Mouse (Mus musculus) brain, embryonic 14.5 days (tissue): ENCODE measurements around the gene Usp30. TPM values are rescaled to one million over a fixed set of nuclear protein-coding genes. Genes with fewer than 3 reads are reported as not detected.

Experiments
- DNase-seq: peaks from one replicate; pipeline ENCODE4 v3.0.0-alpha.2; 2011; ENCODE audit warnings: low read depth
- CTCF ChIP-seq: fragments of 200-500 bp; IDR thresholded peaks from 2 replicates; pipeline ENCODE4 v1.5.1; 2012; ENCODE audit warnings: inconsistent platforms, mild to moderate bottlenecking, moderate library complexity, borderline replicate concordance; ENCODE audit not compliant: insufficient read depth, insufficient read length; ENCODE audit errors: extremely low read depth
- POLR2A ChIP-seq: fragments of 200-500 bp; IDR thresholded peaks from 2 replicates; pipeline ENCODE4 v1.6.1; 2012; ENCODE audit warnings: mild to moderate bottlenecking, inconsistent platforms, borderline replicate concordance; ENCODE audit not compliant: poor library complexity, insufficient read depth, insufficient read length, severe bottlenecking; ENCODE audit errors: extremely low read depth
- polyA plus RNA-seq: library from polyadenylated mRNA; depleted of rRNA; stranded (reverse); fragments of >200 nt; gene quantifications from 2 replicates; pipeline ENCODE4 v1.2.3, GENCODE M21; 2012

Gene Usp30
- polyA plus RNA-seq, 1 experiment, result 40.0 TPM

DNA sequence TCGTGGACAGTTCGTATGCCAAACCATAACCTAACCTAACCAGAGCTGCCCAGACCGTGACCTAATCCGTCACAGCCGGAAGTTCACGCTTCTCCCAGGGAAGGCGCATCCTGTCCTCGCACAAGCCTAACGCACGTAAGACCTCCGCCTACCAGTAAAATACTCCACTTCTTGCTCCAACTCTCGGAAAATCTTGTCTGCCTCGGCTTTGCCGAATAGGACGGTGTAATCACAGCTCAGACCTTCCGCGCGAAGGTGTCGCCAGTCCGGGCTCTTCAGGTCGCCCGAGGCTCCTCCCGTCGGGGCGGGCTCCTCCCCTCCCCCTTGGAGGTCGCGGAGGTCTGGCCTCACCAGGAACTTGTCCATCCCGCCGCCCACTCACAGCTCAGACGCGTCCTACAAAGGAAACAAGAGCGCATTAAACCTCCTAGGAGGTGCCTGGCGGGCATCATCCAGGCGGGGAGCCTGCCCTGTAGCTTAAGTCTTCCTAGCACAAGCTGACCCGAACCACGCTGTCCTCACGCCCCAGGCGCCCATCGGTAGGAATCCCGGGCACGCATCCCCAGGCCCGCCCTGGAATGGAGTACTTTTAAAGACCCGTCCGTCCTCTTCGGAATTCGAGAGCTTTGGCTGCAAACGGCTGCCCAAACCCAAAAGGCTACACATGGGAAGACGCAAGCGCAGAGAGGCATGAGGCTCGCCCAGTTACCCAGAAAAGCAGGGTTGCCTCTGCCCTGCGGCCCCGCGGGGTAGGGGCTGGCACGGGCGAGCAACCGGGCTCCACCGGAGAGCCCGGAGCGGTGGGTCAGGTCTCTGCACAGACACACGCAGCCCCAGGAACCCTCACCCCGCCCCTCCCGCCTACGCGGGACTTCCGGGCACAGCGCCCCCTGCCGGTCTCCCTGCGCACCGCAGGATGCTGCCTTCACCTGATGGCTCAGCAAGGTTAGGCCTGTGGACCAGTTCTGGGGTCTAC, 62.4 kb downstream of the Usp30 start, which contains the start of gene Alkbh2:
Gene Alkbh2, minus strand, starts transcription at position 845 of the 976 bp plus-strand sequence.
- DNase-seq, result peak; percentile 84
- TF ChIP-seq POLR2A, result no peak
- peak; percentile 98 for TF ChIP-seq CTCF

DNA sequence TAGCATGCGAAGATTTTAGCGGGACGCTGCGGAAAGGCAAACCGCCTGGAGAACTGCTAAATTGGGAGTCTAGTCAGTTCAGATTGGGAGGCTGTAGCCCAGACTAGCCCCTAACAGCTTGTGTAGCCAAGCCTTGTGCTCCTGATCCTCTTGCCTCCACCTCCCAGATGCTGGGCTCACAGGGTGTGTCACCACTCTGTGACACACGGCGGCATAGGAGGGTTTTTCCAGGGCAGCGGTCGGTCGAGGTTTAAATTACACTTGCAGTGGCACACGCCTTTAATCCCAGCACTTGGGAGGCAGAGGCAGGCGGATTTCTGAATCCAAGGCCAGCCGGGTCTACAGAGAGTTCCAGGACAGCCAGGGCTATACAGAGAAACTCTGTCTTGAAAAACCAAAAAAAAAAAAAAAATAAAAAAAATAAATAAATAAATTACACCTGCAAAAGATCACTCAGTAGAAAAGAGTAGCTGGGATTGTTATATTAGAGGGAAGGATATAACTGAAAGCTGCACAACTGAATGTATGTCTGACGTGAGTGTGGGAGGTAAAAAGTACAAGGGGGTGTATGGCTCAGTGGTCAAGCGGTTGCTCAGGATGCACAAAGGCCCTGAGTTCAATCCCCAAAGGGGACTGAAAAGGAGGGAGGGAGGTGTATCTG, 64.4 kb downstream of the Usp30 start:
- no peak for DNase-seq
- TF ChIP-seq POLR2A, result no peak
- TF ChIP-seq CTCF, result no peak

GRCm38 (mm10) chr5:114130211-114130605, 64.9 kb downstream of the Usp30 start, which contains the start of gene Ung:
Gene Ung, plus strand, starts transcription at chr5:114130386.
- DNase-seq, result peak; percentile 78
- no peak for TF ChIP-seq CTCF
- 0 out of 2 replicates have a peak, but pooled peaks have one; percentile 11 for TF ChIP-seq POLR2A

DNA sequence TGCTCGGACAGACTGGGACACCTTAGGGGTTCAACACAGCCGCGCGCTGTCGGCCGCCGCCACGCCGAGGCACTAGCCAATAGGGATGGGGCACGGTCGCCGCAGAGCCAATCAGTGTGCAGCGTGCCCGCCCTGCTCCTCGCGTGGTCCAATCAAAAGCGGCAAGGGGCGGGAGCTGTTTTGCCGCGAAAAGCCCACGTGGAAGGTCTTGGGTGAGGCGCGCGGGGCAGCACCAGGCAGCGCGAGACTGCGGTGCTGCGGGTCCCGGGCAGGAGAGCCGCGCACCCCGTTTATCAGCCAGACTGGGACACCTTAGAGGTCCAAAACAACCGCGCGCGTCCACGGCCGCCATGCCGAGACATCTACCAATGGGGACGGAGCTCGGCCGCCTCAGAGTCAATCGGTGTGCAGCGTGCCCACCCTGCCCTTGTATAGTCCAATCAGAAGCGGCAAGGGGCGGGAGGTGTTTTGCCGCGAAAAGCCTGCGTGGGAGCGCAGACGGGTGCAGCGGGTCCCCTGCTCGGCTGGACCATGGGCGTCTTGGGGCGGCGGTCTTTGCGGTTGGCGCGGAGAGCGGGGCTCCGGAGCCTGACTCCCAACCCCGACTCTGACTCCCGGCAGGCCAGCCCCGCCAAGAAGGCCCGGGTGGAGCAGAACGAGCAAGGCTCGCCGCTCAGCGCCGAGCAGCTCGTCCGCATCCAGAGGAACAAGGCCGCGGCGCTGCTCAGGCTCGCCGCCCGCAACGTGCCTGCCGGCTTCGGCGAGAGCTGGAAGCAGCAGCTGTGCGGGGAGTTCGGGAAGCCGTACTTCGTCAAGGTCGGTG, 65.6 kb downstream of the Usp30 start:
- peak; percentile 97 for DNase-seq
- TF ChIP-seq CTCF (no peak), POLR2A (no peak)

DNA sequence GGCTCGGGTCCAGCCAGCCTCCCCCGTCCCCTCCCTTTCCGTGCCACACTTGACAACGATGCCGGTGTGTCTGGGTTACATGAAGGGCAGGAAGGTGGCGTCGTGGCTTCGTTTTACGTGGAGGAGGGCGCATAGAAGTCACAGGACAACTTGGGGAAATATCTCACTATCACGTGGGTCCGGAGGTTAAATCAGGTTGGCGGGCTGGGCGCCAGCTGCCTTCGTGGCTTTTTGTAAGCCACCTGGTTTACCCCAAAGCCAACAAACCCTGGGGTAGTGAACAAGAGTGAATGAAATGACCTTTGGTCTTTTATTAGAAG, 66.2 kb downstream of the Usp30 start:
- peak; percentile 43 for DNase-seq
- TF ChIP-seq POLR2A (no peak), CTCF (no peak)

DNA sequence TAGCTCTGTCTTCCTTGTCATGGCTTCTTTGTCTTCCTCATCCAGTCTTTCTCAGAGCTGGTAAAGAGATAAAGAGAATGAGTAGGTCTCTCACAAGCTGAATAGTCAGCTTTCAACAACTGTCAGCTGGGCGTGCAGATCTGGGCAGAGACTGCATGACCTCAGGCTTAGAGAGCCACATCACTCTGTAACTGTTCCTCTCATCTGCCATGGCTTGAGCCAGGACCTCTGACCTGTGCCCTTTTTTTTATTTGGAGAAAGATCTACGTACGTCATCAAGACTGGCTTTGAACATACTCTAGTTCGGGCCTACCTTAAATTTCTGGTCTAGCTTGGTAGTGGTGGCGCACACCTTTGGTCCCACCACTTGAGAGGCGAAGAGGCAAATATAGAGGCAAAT, 67.6 kb downstream of the Usp30 start:
- no peak for TF ChIP-seq CTCF
- no peak for TF ChIP-seq POLR2A
- DNase-seq, result no peak

- TF ChIP-seq CTCF (peak; percentile 51), POLR2A (no peak)
- DNase-seq, result peak; percentile 29
Measured at GRCm38 (mm10) chr5:114134091-114134534, 68.9 kb downstream of the Usp30 start.

GRCm38 (mm10) chr5:114135516-114135915, 70.3 kb downstream of the Usp30 start:
- no peak for DNase-seq
- TF ChIP-seq CTCF (no peak), POLR2A (no peak)

GRCm38 (mm10) chr5:114137481-114138276, 72.4 kb downstream of the Usp30 start:
- TF ChIP-seq CTCF, result no peak
- no peak for TF ChIP-seq POLR2A
- no peak for DNase-seq
